Mouse (Mus musculus): ENCODE results near the gene Cacna1c. TPM values are rescaled to one million over a fixed set of nuclear protein-coding genes. Genes with fewer than 3 reads are reported as not detected.

The Cacna1c gene
- polyA plus RNA-seq, 1 experiment from 2014 or later = 4.0 TPM

DNA sequence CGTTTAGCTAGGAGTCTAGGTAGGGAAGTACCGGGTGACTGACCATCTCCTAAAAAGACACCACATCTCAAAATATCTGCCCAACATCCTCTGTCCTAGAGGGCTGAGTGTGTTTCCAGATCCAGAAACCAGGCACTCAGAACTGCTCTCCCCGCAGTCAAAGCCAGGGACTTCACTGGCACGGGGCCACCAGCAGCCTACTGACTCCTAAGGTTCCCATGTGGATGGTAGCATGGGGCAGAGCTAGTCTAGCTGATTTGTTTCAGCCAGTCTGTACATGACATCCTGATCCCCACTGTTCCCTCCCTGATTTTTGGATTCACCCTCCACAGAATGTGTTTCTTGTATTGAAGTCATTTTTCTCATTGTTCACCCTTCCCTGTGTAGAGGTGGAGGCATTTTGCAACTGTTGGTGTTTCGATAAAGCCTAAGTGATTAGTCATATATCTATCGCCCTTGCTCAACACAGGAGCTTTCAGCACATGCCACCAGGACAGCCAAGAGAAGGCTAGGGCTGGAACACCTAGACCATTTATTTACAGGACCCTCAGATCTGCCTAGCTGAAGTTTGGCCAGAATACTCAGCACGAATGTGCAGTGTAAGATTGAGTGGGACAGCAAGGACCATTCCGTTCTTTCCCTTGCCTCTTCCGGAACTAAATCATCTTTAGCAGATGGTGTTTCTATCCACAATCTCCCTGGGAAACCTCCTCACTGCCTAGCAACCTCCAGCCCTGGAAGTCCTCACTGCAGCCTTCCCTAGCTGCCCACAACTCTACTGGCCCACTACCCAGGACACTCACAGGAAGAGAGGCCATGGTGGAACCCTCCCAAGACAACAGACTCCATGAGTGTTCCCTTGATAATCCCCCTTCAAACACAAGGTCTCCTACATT lies 260.4 kb downstream of the Cacna1c start:
- no peaks in the 10 kb centered on the region for H3K9me3 ChIP-seq (ENCODE audit: control insufficient read depth, low read length)
- no peak overlapping the region for H3K4me2 ChIP-seq (replicated peaks; ENCODE audit: low read depth, low read length)
- H3K36me3 ChIP-seq (ENCODE audit: control insufficient read depth, insufficient read depth, low read length) = no peaks in the 10 kb centered on the region
- ATAC-seq (ENCODE audit: low FRiP score) = no peak
- 89% methylated on average over 9 of the region's 9 CpGs for WGBS
- no peak for DNase-seq (ENCODE audit: low spot score)
- H3K4me1 ChIP-seq (replicated peaks; ENCODE audit: control insufficient read depth, insufficient read depth, low read length) = no peaks in the 10 kb centered on the region
- no peak overlapping the region for H3K9ac ChIP-seq (ENCODE audit: low read depth, low read length)
- H3K27ac ChIP-seq (ENCODE audit: low read depth, low read length) = no peak overlapping the region
- H3K27me3 ChIP-seq (ENCODE audit: control insufficient read depth, insufficient read depth, low read length) = no peaks in the 10 kb centered on the region
- no peak overlapping the region for H3K4me3 ChIP-seq (ENCODE audit: low read depth, low read length)

DNA sequence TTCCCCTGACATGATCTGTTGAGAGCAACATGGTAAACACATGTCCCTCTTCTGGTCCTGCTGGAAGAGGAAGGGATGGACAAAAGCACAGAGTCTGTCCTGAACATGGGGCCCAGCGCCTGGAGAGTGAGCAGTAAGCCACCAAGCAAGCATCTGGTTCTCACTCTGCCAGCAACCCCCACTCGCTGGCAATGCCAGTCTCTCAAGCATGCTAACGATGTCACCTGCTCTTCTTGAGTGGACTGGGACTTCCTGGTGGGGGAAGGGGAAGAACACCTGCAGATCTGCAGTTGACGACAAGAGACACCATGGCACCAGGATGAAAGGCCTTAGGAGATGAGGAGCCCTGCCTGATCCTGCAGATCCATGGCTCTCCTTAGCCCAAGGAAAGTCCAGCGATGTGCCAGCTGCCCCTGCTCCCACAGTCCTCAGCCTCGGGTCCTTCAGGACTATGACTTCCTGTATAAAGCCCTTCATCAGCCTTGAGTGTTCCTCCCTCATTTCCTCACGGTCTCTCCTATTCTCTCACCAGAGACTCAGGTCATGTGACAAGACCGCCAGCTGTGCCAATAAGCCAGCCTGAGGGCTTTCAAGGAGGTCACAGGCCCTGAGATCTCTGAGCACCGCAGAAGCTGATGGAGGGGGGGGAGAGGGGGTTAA lies 261.8 kb downstream of the Cacna1c start:
- Histone ChIP-seq H3K4me2 (replicated peaks; ENCODE audit: low read depth, low read length) (no peak overlapping the region), H3K9me3 (ENCODE audit: control insufficient read depth, low read length) (no peaks in the 10 kb centered on the region), H3K27ac (ENCODE audit: low read depth, low read length) (no peak overlapping the region), H3K4me3 (ENCODE audit: low read depth, low read length) (no peak overlapping the region), H3K27me3 (ENCODE audit: control insufficient read depth, insufficient read depth, low read length) (no peaks in the 10 kb centered on the region), H3K9ac (ENCODE audit: low read depth, low read length) (no peak overlapping the region), H3K4me1 (replicated peaks; ENCODE audit: control insufficient read depth, insufficient read depth, low read length) (no peaks in the 10 kb centered on the region), H3K36me3 (ENCODE audit: control insufficient read depth, insufficient read depth, low read length) (no peaks in the 10 kb centered on the region)
- ATAC-seq (ENCODE audit: low FRiP score) = no peak
- WGBS = 61% methylated on average over 9 of the region's 9 CpGs
- no peak for DNase-seq (ENCODE audit: low spot score)

DNA sequence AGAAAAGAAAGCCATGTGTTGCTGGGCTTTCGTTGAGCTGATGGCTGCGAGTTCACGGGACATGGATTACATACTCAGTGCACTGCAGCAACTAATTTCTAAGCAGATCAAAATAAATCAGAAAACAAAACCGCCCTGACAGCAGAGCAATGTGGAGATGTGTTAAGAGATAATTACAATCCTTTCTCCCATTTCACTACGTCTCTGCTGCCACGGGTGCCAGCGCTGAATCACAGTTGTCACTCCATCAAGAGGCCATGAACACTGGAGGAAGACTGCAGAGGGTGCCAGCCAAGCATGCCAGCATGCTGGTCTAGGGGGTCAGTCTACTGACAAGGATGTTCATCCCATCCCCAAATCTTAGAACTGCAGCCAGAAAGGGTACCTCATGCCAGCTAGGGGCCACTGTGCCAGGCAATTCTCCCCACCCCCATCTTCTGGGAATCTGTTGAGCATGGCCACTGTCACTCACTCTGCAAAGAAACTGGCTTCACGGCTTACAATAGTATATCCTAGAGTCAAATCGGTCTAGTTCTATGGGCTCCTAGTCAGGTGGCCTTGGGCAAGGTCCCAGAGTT lies 263.1 kb downstream of the Cacna1c start:
- Histone ChIP-seq H3K4me2 (replicated peaks; ENCODE audit: low read depth, low read length) (no peak overlapping the region), H3K4me3 (ENCODE audit: low read depth, low read length) (no peak overlapping the region), H3K27ac (ENCODE audit: low read depth, low read length) (no peak overlapping the region), H3K27me3 (ENCODE audit: control insufficient read depth, insufficient read depth, low read length) (no peaks in the 10 kb centered on the region), H3K9me3 (ENCODE audit: control insufficient read depth, low read length) (no peaks in the 10 kb centered on the region), H3K4me1 (replicated peaks; ENCODE audit: control insufficient read depth, insufficient read depth, low read length) (no peaks in the 10 kb centered on the region), H3K9ac (ENCODE audit: low read depth, low read length) (no peak overlapping the region), H3K36me3 (ENCODE audit: control insufficient read depth, insufficient read depth, low read length) (no peaks in the 10 kb centered on the region)
- 94% methylated on average over 9 of the region's 9 CpGs for WGBS
- DNase-seq (ENCODE audit: low spot score) (no peak), ATAC-seq (ENCODE audit: low FRiP score) (no peak)

DNA sequence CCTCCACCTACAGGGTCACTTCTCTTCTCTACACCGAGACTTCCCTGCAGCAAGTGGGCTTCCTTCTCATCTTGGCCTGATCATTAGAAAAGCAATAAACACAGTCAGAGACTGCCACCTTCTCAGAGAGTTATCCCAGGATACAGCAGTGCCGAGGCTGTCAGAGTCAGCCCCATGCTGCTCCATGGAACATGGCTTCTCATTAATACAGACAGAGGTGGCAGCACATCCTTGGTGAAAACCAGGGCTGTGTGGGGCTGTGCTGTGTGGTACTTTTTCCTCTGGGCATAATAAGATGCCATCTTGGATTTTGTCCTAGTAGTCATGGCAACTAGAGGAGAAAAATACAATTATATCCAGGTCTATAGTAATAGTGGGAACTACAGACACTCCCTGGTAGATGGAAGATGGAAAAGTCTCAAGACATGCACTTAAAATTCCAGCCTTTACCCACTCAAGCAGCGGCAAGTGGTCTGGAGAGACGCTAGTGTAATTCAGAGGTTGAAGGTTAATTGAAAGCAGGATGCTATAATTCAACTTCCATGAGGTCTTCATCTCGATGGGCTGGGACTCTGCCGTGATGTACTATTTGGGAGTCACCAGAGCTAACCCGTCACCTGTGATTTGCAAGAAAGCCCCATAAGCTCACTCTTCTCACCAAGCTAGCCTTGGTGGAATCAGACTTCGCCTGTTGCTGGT lies 264.1 kb downstream of the Cacna1c start:
- no peak overlapping the region for H3K4me2 ChIP-seq (replicated peaks; ENCODE audit: low read depth, low read length)
- no peak overlapping the region for H3K27ac ChIP-seq (ENCODE audit: low read depth, low read length)
- no peak overlapping the region for H3K9ac ChIP-seq (ENCODE audit: low read depth, low read length)
- ATAC-seq (ENCODE audit: low FRiP score) = no peak
- 79% methylated on average over 8 of the region's 8 CpGs for WGBS
- no peak overlapping the region for H3K4me3 ChIP-seq (ENCODE audit: low read depth, low read length)
- H3K36me3 ChIP-seq (ENCODE audit: control insufficient read depth, insufficient read depth, low read length) = no peaks in the 10 kb centered on the region
- H3K9me3 ChIP-seq (ENCODE audit: control insufficient read depth, low read length) = no peaks in the 10 kb centered on the region
- DNase-seq (ENCODE audit: low spot score) = no peak
- no peaks in the 10 kb centered on the region for H3K27me3 ChIP-seq (ENCODE audit: control insufficient read depth, insufficient read depth, low read length)
- no peaks in the 10 kb centered on the region for H3K4me1 ChIP-seq (replicated peaks; ENCODE audit: control insufficient read depth, insufficient read depth, low read length)

DNA sequence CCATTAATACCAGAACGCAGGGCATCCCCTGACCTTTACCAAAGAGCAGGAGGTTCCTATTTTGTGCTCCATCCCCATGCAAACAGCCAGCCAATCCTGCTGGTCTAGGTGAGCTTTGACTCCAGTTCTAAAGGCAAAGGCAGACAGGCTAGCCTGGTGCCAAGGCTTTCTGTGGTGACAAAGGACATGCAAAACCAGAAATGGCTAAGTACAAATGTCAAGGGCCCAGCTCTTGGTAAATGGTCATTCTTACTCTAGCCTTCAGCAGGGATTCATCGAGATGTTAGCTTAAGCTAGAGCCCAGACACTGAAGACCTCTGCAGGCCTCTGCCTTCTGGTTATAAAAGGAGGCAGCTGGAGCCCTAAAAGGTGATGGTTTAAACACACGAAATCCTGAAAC lies 269.5 kb downstream of the Cacna1c start:
- ATAC-seq (ENCODE audit: low FRiP score) = no peak
- whole genome bisulfite sequencing = 75% methylated on average over 3 of the region's 3 CpGs

DNA sequence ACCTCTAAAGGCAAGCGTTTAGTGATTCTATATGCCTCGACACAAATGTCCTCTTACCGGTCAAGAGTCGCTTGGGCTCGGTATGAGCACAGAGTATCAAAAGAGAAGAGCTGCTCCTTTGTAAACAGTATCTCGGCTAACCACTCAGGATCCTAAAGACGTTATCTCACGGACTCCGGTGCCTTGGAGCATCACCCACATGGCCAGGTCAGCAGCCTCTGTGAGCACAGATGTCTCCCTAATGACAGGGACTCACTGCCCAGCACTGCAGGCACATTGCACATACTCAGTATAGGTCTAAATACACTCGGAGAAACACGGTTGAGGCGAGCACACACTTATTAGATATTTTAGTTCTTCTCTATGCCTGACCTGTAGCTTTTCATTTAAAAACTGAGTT lies 271.8 kb downstream of the Cacna1c start:
- H3K27ac ChIP-seq (ENCODE audit: low read depth, low read length) = no peak overlapping the region
- no peak overlapping the region for H3K4me3 ChIP-seq (ENCODE audit: low read depth, low read length)
- DNase-seq (ENCODE audit: low spot score) (no peak), ATAC-seq (ENCODE audit: low FRiP score) (no peak)
- no peaks in the 10 kb centered on the region for H3K27me3 ChIP-seq (ENCODE audit: control insufficient read depth, insufficient read depth, low read length)
- no peaks in the 10 kb centered on the region for H3K9me3 ChIP-seq (ENCODE audit: control insufficient read depth, low read length)
- 0 out of 2 replicates have a peak, but pooled peaks cover 2% of the 10 kb centered on the region for H3K4me1 ChIP-seq (replicated peaks; ENCODE audit: control insufficient read depth, insufficient read depth, low read length)
- H3K36me3 ChIP-seq (ENCODE audit: control insufficient read depth, insufficient read depth, low read length) = no peaks in the 10 kb centered on the region
- no peak overlapping the region for H3K9ac ChIP-seq (ENCODE audit: low read depth, low read length)
- no peak overlapping the region for H3K4me2 ChIP-seq (replicated peaks; ENCODE audit: low read depth, low read length)
- WGBS = 91% methylated on average over 12 of the region's 12 CpGs

More for the DNA sequence above, 269.5 kb downstream of the Cacna1c start:
- no peaks in the 10 kb centered on the region for H3K9me3 ChIP-seq (ENCODE audit: control insufficient read depth, low read length)
- DNase-seq (ENCODE audit: low spot score) = no peak
- H3K4me3 ChIP-seq (ENCODE audit: low read depth, low read length) = no peak overlapping the region
- H3K27me3 ChIP-seq (ENCODE audit: control insufficient read depth, insufficient read depth, low read length) = no peaks in the 10 kb centered on the region
- no peaks in the 10 kb centered on the region for H3K36me3 ChIP-seq (ENCODE audit: control insufficient read depth, insufficient read depth, low read length)
- H3K4me2 ChIP-seq (replicated peaks; ENCODE audit: low read depth, low read length) = no peak overlapping the region
- no peak overlapping the region for H3K9ac ChIP-seq (ENCODE audit: low read depth, low read length)
- 0 out of 2 replicates have a peak, but pooled peaks cover 2% of the 10 kb centered on the region for H3K4me1 ChIP-seq (replicated peaks; ENCODE audit: control insufficient read depth, insufficient read depth, low read length)
- no peak overlapping the region for H3K27ac ChIP-seq (ENCODE audit: low read depth, low read length)

DNA sequence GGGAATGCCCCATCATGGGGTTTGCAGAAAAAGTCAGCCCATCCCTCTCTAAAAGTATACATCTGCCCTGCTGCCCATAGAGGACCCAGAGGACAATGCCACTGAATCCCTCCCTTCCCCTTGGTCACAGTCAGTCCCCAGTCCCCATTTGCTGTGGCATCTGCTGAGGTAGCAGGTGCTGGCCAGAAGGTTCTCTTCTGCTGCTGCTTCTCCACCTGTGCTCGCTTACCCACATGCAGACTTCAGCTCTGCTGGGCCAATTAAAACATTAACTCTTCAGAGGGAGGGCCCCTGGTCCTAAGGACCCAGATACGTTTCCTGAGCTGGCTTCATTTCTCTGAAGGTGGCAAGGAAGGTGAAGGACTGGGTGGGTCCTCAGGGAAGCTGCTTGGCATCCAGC lies 272.3 kb downstream of the Cacna1c start:
- ATAC-seq (ENCODE audit: low FRiP score) (no peak), DNase-seq (ENCODE audit: low spot score) (no peak)

DNA sequence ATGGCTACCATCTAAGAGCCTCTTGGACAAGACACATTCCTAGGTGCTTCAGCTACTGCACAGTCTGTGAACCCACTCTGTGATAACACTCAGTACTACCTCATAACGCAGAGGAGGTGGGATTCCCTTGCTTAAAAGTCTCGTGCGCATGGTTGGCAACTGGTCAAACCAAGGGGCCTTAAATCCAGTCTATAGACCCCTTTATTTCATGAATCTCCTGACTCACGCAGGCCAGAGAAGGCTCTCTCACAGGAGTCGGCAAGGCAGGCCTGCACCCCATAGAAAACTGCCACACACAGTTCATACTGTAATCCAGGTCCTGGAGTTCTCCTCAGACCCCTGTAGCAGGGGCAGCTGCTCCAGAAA lies 273.0 kb downstream of the Cacna1c start:
- H3K4me1 ChIP-seq (replicated peaks; ENCODE audit: control insufficient read depth, insufficient read depth, low read length) = 0 out of 2 replicates have a peak, but pooled peaks cover 2% of the 10 kb centered on the region
- 85% methylated on average over 5 of the region's 5 CpGs for WGBS
- H3K4me3 ChIP-seq (ENCODE audit: low read depth, low read length) = no peak overlapping the region
- H3K36me3 ChIP-seq (ENCODE audit: control insufficient read depth, insufficient read depth, low read length) = no peaks in the 10 kb centered on the region
- no peak overlapping the region for H3K27ac ChIP-seq (ENCODE audit: low read depth, low read length)
- no peaks in the 10 kb centered on the region for H3K27me3 ChIP-seq (ENCODE audit: control insufficient read depth, insufficient read depth, low read length)
- H3K9ac ChIP-seq (ENCODE audit: low read depth, low read length) = no peak overlapping the region
- no peak for ATAC-seq (ENCODE audit: low FRiP score)
- no peak overlapping the region for H3K4me2 ChIP-seq (replicated peaks; ENCODE audit: low read depth, low read length)
- DNase-seq (ENCODE audit: low spot score) = no peak
- no peaks in the 10 kb centered on the region for H3K9me3 ChIP-seq (ENCODE audit: control insufficient read depth, low read length)

More for the DNA sequence above, 272.3 kb downstream of the Cacna1c start:
- Histone ChIP-seq H3K27me3 (ENCODE audit: control insufficient read depth, insufficient read depth, low read length) (no peaks in the 10 kb centered on the region), H3K27ac (ENCODE audit: low read depth, low read length) (no peak overlapping the region), H3K9ac (ENCODE audit: low read depth, low read length) (no peak overlapping the region), H3K36me3 (ENCODE audit: control insufficient read depth, insufficient read depth, low read length) (no peaks in the 10 kb centered on the region), H3K4me3 (ENCODE audit: low read depth, low read length) (no peak overlapping the region), H3K4me1 (replicated peaks; ENCODE audit: control insufficient read depth, insufficient read depth, low read length) (0 out of 2 replicates have a peak, but pooled peaks cover 2% of the 10 kb centered on the region), H3K4me2 (replicated peaks; ENCODE audit: low read depth, low read length) (no peak overlapping the region), H3K9me3 (ENCODE audit: control insufficient read depth, low read length) (no peaks in the 10 kb centered on the region)
- WGBS = 71% methylated on average over 2 of the region's 2 CpGs

Measured in hindbrain, embryonic 11.5 days (tissue).